Mouse (Mus musculus) thymus, postnatal 36 days (tissue): ENCODE results near the gene Ccrl2.

Experiments
- DNase-seq, 2 experiments: peaks; one replicate each; pipeline ENCODE4 v3.0.0; 2022; ENCODE audit warnings: mixed read lengths in 2 of 2

Gene Ccrl2

GRCm38 (mm10) chr9:111056798-111057543 is at the start of gene Ccrl2:
TSS of gene Ccrl2 (minus strand) at chr9:111057519.
- no peak for DNase-seq

- no peak for DNase-seq
Observed at GRCm38 (mm10) chr9:111103893-111104292, 46.6 kb upstream of the Ccrl2 start.

GRCm38 (mm10) chr9:111103293-111103692 is 46.0 kb upstream of the Ccrl2 start:
- DNase-seq: no peak

DNA sequence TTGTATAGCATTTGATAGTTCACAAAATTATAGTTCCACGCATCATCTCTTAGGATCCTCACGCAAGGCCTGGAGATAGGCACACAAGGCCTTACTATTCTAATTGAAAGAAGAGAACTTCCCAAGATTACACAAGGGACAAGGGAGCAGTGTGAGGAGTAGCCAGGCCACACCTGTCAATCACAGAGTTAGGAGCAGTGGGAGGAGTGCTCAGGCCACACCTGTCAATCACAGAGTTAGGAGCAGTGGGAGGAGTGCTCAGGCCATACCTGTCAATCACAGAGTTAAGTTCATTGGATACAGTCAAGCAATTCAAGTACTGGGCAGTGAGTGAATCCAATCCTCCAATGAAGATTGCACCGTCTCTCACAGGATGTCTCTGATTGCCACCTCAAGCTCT is 43.1 kb upstream of the Ccrl2 start:
- no peak for DNase-seq

DNA sequence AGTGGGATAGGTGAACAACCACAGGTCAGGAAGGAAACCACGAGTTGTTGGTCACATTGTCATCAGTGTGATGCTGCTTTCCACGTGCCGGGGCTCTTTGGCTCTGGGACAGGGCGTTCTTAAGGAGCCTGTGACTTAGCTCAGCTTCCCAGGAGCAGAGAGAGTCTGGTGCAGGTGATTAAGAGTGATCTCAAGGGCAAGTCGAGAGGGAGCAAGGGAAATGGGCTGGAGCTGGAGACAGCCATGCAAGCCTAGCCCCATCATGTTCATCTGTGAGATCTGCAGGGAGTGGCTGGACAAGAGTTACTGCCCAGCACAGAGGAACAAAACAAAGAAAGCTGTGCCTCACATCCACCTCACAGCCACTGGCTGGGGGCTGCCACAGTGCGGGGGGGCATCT is 40.2 kb upstream of the Ccrl2 start:
- DNase-seq: no peak

- DNase-seq: no peak
Observed at GRCm38 (mm10) chr9:111096419-111097326, 39.4 kb upstream of the Ccrl2 start.

DNA sequence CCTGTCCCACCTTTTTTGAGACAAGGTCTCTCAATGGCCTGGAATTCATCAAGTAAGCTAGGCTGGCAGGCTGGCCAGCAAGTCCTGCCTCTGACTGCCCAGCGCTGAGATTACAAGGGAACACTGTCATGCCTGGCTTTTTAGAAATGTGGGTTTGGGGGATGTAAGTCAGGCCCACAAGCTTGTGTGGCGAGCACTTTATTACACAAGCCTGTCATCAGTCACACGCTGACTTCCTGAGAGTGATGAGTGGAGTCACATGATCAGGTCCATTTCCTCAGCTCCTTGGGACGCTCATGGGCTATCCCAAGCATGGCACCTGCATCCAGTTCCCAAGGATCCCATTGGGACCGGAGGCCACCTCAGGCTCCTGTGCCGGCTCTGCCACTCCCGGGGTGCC is 38.4 kb upstream of the Ccrl2 start:
- no peak for DNase-seq

DNA sequence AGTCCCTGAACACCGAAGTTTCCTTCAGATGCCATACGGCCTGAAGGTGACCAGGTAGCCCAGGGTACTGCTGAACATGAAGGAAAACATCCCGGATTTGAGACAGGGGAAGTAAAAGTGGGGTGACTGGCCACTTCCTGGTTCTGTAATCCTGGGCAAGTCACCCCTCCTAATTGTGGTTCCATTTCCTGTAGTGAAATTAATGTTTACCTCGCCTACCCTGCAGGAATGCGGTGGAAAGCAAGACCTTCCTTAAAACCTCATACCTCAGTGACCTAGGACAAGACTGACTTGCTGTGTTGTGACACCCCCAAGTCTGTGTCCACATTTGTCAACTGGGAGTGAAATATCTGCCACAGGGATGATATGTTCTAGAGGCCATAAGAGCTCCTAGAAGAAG is 37.3 kb upstream of the Ccrl2 start:
- DNase-seq: no peak

- peak; percentile 34 to 46 for DNase-seq
Observed at GRCm38 (mm10) chr9:111093094-111093493, 35.8 kb upstream of the Ccrl2 start.

GRCm38 (mm10) chr9:111092657-111093056 is 35.3 kb upstream of the Ccrl2 start:
- DNase-seq: no peak

DNA sequence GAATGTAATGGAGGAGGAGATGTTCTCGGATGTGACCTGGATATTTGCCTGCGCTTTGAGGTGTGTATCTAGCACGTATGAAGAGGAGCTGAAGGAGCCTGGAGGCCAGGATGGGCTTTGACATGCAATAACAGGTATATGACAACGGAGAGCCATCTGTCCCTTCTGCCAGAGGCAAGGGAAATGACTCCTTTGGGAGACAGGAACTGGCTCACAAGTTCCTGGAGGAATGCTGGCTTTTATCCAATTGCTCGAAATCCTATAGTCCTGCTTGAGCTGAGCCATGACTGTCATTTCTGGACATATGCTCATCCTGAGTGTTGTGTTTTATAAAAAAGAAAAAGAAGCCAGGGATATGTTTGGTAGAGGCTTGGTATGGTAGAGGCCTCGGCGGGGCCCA is 31.6 kb upstream of the Ccrl2 start:
- no peak for DNase-seq

GRCm38 (mm10) chr9:111087960-111088359 is 30.6 kb upstream of the Ccrl2 start:
- no peak for DNase-seq

DNA sequence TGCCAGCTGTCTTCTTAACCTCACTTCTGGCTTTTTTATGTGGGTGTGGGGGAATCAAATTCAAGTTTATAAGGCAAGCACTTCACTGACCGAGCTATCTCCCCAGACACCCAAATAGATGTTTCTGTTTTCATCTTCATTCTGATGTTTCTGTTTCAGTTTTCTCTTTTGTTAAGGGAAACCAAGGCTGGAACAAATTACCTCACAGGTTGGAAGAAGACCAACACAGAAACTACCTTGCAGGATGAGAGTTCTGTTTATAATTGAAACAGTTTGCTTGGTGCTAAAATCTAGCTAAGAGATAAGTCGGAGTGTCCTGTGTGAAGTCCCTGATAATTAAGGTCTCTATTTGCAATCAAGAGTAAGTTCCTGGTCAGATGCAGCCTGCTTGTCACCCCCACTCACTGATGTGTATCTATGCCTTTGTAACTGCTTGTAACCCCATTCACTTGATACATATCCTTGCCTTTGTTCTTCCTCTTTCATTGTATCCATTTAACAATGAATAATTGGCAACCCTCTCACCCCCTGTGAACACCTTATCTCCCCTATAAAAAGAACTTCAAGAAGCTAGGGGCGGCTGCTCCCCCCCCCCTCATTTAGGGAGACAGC is 29.8 kb upstream of the Ccrl2 start:
- no peak for DNase-seq

GRCm38 (mm10) chr9:111086137-111086536 is 28.8 kb upstream of the Ccrl2 start:
- no peak for DNase-seq

DNA sequence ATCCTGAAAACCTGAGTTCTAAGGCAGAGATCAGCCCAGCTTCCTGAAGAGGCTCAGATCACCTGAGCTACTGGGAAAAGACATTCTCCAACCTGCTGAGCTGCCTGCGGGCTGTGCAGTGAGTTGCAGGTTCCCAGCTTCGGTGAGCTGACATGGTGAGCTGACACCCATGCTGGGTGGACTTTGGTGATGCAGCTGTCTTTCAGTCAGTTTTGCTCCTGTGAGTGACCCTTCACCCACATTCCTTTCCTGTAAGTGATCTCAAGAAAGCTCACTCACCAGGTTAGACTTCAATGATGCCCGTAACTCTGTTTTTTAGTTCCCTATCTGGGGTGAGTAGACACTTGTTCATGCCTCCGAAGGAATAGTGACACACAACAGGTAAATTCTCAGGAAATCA is 28.0 kb upstream of the Ccrl2 start:
- no peak for DNase-seq

DNA sequence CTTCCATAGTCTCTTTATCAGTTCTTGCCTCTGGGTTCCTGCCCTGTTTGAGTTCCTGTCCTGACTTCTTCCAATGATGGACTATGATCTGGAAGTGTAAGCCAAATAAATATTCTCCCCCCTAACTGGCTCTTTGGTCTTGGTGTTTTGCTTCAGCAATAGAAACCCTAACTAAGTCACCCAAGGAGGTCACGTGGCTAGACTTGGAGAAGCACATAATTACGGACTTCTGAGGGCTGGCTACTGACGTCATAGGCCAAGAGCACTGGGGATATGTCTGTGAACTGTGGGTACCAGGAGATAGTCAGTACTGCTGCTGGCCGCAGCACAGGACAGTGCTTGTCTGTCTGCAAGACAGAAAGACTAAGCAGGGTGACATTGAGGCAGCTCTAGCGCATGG is 24.4 kb upstream of the Ccrl2 start:
- DNase-seq: no peak

DNA sequence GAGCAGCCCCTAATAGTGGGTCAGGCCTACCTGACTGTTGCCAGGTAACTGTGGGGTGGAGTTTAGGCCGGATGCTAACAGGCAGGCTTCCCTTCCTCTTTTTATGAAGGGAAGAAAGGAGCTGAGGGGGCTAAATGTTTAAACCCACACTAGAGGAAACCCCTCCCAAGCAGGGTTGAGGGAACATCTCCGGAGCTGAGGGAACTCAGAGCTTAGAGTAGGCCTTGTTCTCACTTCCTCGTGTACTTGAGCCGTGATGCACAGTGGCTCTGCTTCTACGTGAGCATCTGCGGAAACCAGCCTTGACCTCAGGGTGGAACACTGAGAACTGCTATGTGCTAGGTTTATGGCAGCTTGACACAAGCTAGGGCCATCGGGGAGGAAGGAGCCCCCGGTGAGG is 23.5 kb upstream of the Ccrl2 start:
- no peak for DNase-seq

DNA sequence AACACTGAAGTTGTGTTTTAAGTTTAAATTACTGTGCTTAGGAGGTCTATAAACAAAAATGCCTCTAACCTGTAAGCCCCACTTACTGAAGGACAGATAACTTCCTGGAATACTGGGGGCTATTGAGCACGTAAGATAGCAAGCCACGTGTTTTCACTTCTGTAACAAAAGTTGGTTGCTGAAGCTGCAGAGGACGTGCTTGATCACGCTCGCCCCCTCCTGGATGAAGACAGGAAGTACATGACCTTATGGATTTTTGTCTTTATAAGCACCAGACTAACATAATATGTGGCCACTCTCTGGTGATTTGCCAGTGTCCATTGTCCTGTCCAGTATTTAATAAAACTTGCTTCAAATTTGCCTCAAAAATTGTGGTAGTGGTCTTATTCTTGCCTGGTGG is 20.4 kb upstream of the Ccrl2 start:
- DNase-seq: peak in 1 of 2 experiments; percentile 9

DNA sequence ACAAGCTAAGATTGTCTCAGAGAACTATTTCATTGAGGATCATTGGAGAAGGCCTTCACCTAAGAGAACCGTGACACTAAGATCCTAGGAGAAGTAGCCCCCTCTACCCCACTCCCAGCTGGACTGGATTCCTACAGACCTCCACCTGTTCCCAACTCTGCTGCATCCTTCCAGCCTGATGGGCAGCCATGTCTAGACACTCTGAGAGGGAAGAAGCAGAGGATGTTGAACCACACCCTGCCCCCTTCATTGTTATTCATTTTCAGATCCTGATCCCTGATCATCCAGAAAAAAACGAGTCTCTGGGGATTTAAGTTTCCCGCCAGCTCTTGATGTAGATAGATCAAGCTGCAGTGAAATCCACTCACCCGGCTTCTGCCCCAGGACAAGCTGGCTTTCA is 15.7 kb upstream of the Ccrl2 start:
- DNase-seq: no peak

GRCm38 (mm10) chr9:111072175-111072574 is 14.9 kb upstream of the Ccrl2 start:
- no peak for DNase-seq

DNA sequence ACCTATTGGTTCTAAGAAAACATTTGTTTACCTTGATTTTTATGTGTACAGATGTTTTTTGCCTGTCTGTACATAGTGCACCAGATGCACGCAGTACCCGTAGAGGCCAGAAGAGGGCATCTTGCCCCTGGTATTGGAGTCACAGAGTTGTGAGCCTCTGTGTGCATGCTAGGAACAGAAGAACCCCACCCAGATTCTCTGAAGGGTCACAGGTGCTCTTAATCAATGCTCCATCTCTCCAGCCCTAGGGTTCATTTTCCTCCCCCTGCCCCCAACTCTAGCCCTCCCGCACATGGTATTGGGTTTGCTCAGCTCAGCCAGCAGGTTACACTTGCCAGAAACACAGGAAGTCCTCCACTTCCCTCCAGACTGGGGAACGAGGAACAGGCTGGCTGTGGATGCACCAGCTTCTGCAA is 13.2 kb upstream of the Ccrl2 start:
- DNase-seq: peak; percentile 51 to 60

DNA sequence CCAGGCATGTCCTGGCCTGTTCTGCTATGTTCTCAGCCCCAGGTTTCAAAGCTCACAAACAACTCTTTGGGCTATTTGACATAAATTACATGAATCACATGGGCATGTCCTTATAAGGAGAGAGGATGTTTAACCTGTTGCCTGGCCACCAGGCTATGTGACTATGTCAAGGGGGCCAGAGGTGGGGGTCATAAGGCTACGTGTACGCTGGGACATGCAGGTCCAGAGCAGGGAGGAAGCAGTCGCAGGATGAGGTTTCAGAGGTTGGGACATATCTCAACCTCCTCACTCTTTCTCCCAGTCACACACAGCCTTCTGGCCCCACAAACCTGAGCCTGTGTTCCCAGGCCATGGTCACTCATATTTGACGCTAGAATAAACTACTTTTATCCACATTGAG is 9.7 kb upstream of the Ccrl2 start:
- DNase-seq: no peak

- DNase-seq: no peak
Observed at GRCm38 (mm10) chr9:111062840-111063239, 5.5 kb upstream of the Ccrl2 start.
